Mouse (Mus musculus) thymus, adult 2 months (tissue): Measurements from ENCODE around the gene Gtf2h4.

Experiments
- CTCF ChIP-seq: fragments of 200-500 bp; IDR thresholded peaks from 2 replicates; pipeline ENCODE4 v1.5.1; 2012; ENCODE audit warnings: mild to moderate bottlenecking, control low read depth, low read length, moderate library complexity, borderline replicate concordance; ENCODE audit not compliant: control insufficient read depth, poor library complexity, insufficient read depth; ENCODE audit errors: extremely low read depth
- POLR2A ChIP-seq: fragments of 200-500 bp; IDR thresholded peaks from 2 replicates; pipeline ENCODE4 v1.6.1; 2012; ENCODE audit warnings: mild to moderate bottlenecking, low read length, control low read depth, moderate library complexity; ENCODE audit not compliant: control insufficient read depth, poor library complexity, insufficient read depth; ENCODE audit errors: extremely low read depth

GRCm38 (mm10) chr17:35665957-35666515 lies 7.5 kb downstream of the Gtf2h4 start:
- TF ChIP-seq CTCF (0 out of 2 replicates have a peak, but pooled peaks have one; percentile 32), POLR2A (no peak)
